Mouse (Mus musculus): ENCODE results near the gene Gdpd3.

The Gdpd3 gene

DNA sequence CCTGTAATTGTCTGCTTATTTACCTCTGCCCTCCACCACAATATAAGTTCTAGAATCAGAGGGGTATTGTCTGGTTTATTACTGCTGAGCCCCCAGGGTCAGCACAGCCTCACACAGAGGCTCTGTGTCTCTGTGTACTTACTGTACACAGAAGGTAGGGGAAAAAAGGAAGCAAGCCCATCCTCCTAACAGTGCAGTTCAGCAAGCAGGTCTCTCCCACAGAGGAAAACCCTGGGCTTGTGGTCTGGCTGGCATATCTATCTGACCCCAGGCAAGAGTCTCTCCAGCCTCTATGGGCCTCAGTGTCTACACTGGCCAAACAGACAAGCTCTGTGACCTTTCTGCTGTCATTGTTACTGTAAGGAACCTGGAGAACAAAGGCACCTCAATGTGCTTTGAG lies 37.6 kb downstream of the Gdpd3 start:
- no peak for DNase-seq (ENCODE audit: low spot score in 2 of 2)

GRCm38 (mm10) chr7:126806956-126807355 lies 40.8 kb downstream of the Gdpd3 start:
- DNase-seq (ENCODE audit: low spot score in 2 of 2), result no peak

GRCm38 (mm10) chr7:126807405-126807804 lies 41.3 kb downstream of the Gdpd3 start:
- DNase-seq (ENCODE audit: low spot score in 2 of 2), result no peak

DNA sequence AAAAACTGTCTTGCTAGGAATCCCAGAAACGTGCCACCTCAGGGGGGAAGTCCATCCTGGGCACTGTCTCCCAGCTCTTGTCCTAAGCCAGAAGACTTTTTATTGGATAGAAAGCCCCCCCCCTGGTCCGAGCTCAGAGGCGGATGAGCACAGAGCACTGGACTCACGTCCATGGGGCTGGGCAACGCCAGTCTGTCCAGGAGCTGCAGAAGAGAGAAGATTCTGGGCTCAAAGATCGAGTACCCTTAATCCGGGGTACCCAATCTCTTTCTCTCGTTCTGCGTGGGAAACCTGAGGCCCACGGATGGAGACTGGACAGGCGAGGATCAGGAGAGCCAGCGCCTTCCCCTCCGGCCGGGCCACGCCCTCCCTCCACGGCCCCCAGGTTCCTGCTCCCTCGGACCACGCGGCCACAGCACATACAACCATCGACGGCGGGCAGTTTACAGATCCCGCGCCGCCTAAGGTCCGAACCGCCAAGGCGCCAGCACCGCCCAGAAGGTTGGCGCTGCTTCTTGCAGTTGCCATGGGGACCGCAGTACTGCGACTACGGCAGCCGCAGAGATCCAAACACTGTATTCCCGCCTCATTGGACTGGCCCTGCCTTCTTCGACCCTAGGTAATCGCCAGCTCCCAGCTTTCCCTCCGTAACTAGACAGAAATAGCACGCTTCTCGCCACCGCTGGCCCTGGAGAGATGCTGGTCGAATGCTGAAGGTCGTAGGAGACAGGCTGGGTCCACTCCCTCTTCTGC lies 42.7 kb downstream of the Gdpd3 start:
- peak; percentile 77 to 84 for DNase-seq (ENCODE audit: low spot score in 2 of 2)

DNA sequence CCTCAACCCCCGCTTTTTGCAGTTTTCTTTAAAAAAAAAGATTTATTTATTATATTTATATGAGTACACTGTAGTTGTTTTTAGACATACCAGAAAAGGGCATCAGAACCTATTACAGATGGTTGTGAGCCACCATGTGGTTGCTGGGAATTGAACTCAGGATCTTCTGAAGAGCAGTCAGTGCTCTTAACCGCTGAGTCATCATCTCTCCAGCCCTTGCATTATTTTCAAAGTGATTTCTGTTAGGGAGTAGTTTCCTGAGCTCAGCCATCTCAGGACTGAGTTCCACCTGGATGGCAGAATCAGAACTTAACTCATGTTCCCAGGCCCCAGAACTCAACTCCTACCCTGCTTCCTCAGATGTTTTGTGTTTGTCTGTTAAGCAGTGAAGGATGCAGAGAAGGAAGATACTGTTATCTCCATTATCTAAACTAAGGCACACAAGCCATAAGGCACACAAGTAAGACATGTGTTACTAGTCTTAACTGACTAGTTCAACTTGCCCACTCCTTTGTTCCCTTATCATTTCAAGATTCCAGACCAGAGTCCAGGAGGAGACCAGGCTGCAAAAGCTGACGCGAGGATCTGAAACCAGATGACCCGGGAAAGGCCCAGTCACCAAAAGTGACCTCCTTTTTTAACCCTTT lies 43.7 kb downstream of the Gdpd3 start:
- no peak for DNase-seq (ENCODE audit: low spot score in 2 of 2)

GRCm38 (mm10) chr7:126815726-126816222 lies 49.6 kb downstream of the Gdpd3 start:
- no peak for DNase-seq (ENCODE audit: low spot score in 2 of 2)

DNA sequence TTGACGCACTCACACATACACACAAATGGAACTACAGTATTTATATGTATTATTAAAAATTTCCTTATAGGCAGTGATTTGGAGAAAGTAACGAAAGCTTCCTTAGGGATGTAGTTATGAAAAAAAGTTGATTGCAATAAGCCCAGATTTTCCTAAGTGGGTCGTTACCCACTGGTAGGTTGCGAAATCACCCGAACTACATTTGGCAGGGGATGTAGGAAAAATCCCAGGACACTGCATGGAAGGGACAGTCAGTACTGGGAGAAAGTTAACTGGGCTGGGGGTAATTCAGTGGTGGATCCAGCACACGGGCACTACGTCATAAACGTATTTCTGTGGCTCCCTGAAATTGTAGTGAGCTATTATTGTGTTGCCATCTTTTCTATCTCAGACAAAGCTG lies 50.4 kb downstream of the Gdpd3 start:
- DNase-seq (ENCODE audit: low spot score in 2 of 2), result no peak

GRCm38 (mm10) chr7:126817595-126817994 lies 51.5 kb downstream of the Gdpd3 start:
- DNase-seq (ENCODE audit: low spot score in 2 of 2), result no peak

GRCm38 (mm10) chr7:126818818-126819217 lies 52.7 kb downstream of the Gdpd3 start:
- no peak for DNase-seq (ENCODE audit: low spot score in 2 of 2)

DNA sequence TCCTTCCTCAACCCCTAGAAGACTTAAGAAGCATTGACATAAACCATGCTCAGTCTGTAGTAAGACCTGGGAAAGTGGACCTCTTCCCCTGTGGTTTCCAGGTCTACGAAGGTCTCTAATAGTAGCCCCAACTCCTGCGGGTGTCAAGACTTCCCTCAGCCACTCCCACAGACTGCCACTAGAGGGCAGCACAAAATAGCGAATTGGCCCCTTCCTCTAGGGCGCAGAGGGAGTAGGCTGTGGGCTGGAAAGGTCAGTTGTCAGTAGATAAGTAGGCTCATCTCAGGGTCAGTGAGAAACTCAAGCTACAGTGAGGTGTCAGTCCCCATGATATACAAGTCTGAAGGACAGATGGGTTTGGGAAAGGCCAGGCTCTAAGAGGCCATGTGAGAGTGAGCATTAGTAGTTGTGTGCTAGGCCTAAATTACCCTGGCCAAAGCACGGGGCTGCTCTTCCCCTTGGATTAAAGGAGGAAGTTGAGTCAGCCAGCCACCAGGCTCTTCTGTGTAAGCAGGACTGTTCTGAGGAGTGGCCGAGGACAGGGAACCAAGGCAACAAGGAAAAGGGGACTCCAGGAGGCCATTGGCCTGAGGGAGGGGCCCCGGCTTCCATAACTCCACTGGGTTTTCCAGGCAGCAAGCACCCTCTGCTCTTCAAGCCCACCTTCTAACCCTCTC lies 55.8 kb downstream of the Gdpd3 start:
- DNase-seq (ENCODE audit: low spot score in 2 of 2), result peak; percentile 76 to 93

GRCm38 (mm10) chr7:126822741-126823140 lies 56.6 kb downstream of the Gdpd3 start:
- DNase-seq (ENCODE audit: low spot score in 2 of 2), result no peak

GRCm38 (mm10) chr7:126823202-126823711 lies 57.1 kb downstream of the Gdpd3 start:
- DNase-seq (ENCODE audit: low spot score in 2 of 2), result no peak

DNA sequence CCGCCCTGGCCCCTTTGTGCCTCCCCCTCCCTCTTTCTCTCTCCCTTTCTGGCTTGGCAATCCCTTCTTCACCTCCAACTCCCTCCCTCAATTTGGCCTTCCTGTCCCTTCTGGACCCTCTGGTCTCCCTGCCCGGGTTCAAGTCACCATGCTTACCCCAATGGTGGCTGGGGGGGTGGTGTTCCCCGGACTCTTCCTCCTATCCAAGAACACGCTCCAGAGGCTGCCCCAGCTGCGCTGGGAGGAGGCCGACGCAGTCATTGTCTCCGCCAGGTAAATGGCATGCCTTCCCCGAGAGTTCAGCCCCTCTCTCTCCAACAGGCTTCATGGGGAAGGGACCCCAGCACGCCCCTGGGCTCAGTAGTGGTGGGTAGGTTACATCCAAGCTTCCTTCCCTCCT lies 57.8 kb downstream of the Gdpd3 start:
- DNase-seq (ENCODE audit: low spot score in 2 of 2), result no peak
